Mouse (Mus musculus) cerebellum, adult 8-10 months (tissue): Measurements from ENCODE around the gene 1700074P13Rik.
"Not testable (repeated sequence)": the region's sequence is repeated elsewhere in the genome, so short reads cannot be mapped to it uniquely, and the experiment has no call there.

Experiments
- DNase-seq: peaks from one replicate; pipeline ENCODE4 v3.0.0; 2022

The 1700074P13Rik gene

DNA sequence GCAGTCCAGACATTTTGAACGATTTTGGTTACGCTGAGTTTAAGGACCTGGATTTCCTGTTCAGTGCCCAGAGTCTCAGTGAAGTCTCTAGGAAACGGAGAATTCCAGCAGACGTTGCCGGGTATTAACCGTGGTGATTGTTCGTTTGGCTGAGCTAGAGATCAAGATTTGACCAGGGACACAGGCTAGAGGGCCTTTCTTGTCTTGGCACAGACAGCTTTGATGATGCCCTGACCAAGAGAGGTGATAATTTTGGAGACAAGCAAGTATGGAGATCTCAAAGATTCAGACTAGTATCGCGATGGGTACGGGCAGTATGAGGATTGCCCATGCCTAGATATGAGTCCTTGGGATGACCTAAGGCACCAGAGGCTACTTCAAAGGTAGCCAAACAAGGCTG, at the start of gene 1700074P13Rik:
Gene 1700074P13Rik (minus strand): TSS at position 101 of the 400 bp plus-strand sequence.
- DNase-seq = no peak

DNA sequence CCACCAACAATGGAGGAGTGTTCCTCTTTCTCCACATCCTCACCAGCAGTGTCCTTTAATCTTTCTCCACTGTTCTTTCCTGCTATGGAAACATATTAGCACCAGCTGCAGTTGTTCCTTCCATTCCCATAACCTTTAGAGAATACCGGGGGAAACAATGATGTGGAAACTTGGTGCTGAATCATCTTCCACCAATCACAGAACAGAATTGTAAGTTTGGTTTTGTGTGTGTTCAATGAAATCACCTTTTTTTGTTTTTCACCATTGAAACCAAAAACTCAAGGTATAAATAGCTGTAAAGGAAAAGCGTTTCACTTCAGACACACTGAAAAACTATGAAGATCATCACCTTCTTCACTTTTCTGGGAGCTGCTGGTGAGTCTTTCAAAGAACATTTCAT, 24.1 kb upstream of the 1700074P13Rik start, which contains the start of gene 1810009J06Rik:
Gene 1810009J06Rik (plus strand): TSS at position 301 of the 400 bp plus-strand sequence.
- not testable (repeated sequence) for DNase-seq

- DNase-seq = no peak
Observed at GRCm38 (mm10) chr6:40953716-40954115, 13.4 kb upstream of the 1700074P13Rik start.

GRCm38 (mm10) chr6:40951770-40952169, 11.4 kb upstream of the 1700074P13Rik start, which contains the start of gene Gm4744:
Gene Gm4744 (minus strand): TSS chr6:40951870.
- DNase-seq = no peak

DNA sequence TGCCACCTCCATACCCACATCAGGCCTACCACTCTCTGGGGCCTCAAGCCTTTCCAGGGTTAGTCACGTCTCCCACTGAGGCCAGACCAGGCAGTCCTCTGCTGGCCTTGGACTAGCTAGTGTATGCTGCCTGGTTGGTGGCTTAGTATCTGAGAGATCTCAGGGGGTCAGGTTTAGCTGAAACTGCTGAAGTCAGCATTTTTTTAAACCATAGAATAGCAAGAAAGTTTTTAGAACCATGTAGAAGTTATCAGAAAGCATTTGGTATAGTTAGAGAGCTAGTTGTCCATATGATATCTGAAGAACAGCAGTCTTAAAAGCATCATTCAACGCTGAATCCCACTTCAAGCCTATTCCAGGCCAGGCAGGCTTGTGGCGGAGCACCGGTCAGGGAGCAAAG, 20.4 kb downstream of the 1700074P13Rik start:
- DNase-seq = no peak

DNA sequence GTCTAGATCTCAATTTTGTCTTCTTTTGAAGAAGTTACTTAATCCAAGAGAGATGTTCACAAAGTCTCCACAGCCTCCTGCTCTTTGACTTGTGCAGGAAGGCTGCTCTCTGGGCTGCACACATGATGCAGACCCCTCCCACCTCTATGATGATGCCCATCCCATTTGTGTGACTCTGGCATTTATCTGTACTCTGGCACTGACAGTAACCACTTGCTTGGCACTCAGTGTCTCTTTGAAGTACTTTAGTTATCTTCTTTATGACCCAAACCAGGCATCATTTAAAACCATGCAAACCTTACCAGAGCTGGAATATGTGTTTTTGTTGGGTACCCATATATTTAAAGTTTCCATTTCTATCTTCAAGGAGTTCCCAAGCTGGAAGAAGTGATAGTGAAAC, 40.1 kb downstream of the 1700074P13Rik start, which contains the start of gene Prss58:
Gene Prss58 (minus strand): TSS at position 101 of the 400 bp plus-strand sequence.
- no peak for DNase-seq

GRCm38 (mm10) chr6:40894716-40895115, 45.6 kb downstream of the 1700074P13Rik start:
- no peak for DNase-seq

DNA sequence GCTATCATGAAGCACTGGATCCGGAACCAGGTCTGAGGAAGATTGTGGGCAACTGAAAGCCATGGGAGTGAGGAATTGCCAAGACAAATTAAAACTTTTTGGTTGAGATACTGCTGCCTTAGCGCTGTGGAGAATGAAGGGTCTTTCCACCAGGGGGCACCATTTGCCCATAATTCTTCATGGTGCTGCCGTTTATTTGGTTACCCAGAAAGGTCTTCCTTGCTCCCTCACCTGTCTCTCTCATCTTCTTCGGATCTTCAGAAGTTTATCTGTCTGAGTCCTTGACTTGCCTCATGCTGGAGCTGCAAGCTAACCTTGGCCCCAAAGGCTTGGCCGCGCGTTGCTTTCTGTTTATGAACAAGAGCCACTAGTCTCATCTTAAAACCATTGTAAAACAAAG, 46.8 kb downstream of the 1700074P13Rik start:
- DNase-seq = no peak

GRCm38 (mm10) chr6:40891754-40892153, 48.6 kb downstream of the 1700074P13Rik start:
- DNase-seq = no peak

DNA sequence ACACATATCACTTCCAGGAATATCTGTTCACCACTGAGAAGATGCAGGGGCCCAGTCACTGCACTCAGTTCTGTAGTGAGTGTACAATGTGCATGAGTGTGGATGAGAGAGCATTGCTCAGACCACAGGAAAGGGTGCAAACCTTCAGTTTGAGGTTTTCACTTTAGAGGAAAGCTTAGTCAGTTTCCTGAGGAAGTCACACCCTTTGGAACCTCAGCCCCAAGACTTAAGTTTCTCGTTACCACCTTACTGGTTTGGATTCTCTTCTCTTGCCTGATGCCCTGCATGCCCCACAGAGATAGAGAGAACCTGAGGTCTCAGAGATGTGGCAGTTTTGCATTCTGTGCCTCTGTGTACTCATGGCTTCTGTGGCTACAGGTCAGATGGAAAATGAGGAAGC, 49.4 kb downstream of the 1700074P13Rik start:
- no peak for DNase-seq

GRCm38 (mm10) chr6:40887394-40887793, 53.0 kb downstream of the 1700074P13Rik start, which contains the start of gene Moxd2:
Gene Moxd2 (minus strand): TSS chr6:40887494.
- no peak for DNase-seq
